Mouse (Mus musculus): ENCODE results near the gene Slc22a18. TPM values are rescaled to one million over a fixed set of nuclear protein-coding genes. Genes with fewer than 3 reads are reported as not detected.

Slc22a18 gene
- under 1 TPM in 1 of 2 experiments, not detected in 1; 0.78 TPM for total RNA-seq (2021)

DNA sequence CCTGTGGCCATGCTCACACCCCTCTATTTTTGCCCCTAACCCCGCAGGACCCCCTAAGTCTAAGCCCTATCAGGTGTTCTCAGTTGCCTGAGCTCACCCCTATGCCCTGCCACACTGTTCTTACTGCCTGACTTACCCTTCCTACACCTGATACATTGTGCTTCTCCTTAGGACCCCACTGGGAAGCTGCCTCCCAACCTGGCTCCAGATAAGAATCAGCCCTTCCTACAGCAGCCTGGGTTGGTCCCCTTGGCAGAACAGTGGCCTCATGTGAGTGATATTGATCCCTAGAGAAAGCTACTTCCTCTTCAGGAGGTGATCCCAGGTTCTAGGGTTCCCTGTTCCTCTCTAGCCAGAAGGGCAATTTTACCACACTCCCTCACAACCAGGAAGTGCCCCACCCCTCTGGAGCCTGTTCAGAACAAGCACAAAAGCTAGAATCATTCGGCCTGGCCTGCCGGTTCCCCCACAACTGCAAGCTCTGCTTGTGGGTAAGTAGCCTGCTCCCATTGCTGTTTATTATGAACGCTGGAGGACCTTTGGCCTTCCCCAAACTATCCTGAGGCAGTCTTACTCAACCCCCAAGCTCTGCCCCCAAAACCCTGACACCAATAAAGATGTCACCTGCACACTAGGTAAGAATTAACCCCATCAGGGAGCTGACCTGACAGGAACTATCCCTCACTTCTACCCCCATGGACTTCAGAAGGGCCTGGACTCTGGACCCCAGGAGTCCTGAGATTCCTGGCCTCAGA, at the start of gene Slc22a18:
Gene Slc22a18, plus strand, starts transcription at position 390 of the 755 bp plus-strand sequence.
- DNase-seq (ENCODE audit: low spot score in 2 of 2) = no peak
- intact Hi-C loops (cut with DNase I) = loop anchor here (10.0 kb wide), 1 partner anchor 579 kb away; no protein-coding TSS in a partner anchor

DNA sequence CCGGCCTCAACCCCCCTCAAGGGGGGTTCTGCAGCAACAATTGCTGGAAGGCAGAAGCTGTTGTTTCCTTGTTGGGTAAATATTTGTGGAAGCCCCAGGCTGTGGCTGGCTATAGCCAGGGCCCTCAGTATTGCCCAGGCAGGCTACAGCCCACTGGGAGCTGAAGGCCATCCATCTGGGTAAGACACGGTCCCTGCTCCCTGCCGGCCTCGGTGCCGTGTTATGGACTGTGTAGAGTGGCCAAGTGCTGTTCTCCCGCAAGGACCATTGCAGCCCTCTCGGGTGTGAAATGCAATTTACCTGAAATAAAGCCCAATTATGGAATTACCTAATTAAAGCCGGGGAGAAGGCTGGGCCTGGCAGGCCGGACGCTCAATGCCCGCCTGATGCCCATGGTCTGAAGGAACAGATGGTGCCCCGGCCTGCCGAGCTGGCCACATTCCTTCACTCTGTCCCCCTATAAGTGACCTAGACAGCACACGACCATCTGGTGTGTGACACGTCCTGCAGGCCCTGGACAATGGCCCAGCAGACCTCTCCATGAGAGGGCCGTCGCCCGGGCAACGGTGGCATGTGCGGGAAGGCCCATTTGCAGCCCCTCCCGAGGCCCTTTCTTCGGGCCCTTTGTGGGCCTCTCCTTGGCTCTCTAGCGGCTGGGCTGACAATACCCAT, 45.3 kb upstream of the Slc22a18 start:
- intact Hi-C loops (cut with DNase I) = no loop called here
- no peak for DNase-seq (ENCODE audit: low spot score in 2 of 2)

DNA sequence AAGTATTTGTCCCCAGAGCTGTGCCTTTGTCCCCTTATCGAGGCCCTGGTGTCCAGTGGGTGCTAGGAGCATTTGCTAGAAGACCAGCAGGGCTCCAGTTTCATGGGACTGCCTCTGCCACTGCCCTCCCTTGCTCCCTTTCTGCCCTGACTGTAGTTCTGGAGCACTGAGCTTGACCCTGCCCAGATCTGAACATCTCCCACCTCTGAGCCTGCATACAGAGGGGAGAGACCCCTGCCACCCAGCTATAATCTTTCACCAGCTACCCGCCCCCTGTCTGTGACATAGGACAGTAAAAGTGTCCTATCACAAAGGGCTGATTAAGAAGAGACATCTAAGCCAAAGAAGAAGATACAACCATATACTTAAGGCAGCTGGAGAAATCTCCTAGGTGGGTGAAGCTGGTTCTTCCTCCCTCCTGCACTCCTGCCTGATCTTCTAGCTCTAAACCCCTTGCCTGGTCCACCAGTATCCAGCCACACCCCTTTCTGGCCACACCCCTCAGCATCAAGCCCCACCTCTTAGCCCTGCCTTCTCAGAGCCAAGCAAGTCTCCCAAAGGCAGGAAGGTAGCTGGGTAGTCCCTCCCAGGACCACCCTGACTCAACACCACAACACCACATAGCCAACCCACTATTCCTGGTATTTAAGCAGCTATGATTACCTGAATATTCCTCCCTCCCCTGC, 44.6 kb upstream of the Slc22a18 start:
- DNase-seq (ENCODE audit: low spot score in 2 of 2) = no peak
- intact Hi-C loops (cut with DNase I) = no loop called here

- intact Hi-C loops (cut with DNase I) = no loop called here
- DNase-seq (ENCODE audit: low spot score in 2 of 2) = no peak
Observed at GRCm38 (mm10) chr7:143432631-143433030, 40.9 kb upstream of the Slc22a18 start.

DNA sequence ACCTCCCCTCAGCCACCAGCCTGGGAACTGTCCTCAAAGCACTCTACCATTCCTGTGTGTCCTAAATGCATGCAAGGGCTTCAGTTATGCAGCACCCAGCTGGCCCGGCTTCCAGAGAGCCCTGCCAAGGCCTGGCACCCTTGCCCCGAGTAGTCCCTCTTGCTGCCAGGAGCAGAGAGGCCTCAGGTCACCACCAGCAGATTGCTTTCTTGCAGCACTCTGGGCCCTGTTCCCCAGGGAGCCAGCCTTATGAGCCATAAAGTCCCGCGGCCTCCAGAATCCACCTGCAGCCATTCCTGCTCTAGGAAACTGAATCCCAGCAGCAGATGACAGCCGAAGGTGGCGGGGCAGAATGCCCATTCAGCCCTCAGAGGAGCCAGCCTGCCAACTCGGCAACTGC, 40.2 kb upstream of the Slc22a18 start:
- DNase-seq (ENCODE audit: low spot score in 2 of 2) = peak in 1 of 2 experiments; percentile 11
- intact Hi-C loops (cut with DNase I) = no loop called here

GRCm38 (mm10) chr7:143437231-143437893, 36.2 kb upstream of the Slc22a18 start:
- intact Hi-C loops (cut with DNase I) = no loop called here
- no peak for DNase-seq (ENCODE audit: low spot score in 2 of 2)

DNA sequence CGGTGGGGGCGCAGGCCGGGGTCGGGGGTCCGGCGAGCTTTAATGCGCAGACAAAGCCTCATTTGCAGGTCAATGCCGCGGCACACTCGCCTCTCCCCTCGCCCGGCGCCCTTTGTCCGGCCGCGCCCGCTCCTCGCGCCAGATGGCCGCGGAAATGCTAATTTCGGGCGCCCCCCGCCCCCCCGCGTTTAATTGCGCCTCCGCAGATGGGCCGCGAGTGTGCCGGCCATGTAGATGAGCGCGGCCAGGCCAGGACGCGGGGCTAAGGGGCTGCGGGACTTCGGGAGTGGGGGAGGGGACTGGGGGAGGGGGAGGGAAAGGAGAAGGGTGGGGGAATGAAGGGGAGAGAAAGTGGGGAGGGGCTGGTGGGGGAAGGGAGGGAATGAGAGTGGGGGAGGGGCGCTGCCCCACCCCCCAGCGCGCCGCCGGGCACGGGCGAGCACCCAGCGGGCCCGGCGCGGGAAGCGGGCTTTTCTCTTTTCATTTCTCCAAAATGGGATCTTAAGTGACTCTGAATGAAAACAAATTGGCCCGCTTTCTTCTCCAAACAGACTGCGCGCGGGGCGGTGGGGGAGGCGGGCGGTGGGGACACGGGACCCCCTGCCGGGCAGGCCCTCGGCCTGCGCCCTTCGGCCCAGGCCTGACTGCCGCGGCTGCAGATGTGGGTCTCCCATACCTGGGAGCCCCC, 35.5 kb upstream of the Slc22a18 start:
- intact Hi-C loops (cut with DNase I) = no loop called here
- no peak for DNase-seq (ENCODE audit: low spot score in 2 of 2)

DNA sequence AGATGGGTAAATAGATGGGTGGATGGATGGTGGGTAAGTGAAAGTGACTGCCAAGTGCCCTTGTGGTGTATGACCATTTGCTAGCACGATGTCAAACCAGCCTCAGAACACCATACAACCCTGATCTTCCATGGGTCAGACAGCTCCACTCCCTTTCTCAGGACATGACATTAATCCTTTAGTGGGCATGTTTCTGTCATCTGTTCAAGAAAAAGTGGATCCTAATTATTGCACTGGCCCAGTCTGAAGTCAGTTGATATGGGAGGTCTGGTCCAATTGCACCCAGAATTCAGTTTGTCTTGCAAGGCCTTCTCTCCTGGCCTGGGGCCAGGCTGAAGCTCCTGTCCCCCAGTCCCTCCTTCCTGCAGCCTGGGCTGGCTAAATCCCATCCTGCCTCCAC, 34.6 kb upstream of the Slc22a18 start:
- intact Hi-C loops (cut with DNase I) = no loop called here

DNA sequence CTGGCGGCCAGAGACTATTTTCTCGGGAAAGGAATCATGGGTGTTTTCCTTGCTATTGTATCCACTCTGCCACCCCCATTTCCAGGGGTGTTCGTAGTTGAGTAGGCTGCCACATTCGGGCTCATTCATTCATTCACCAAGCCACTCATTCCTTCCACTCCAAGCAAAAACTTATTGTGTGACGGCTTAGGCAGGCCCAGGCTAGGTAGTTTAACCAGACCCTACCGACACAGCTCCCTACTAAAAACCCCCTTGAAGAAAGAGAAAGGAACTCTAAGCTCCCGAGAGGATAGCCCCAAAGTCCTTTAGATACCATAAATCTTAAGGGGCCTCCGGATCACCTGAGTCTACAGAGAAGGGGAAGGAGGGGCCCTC, 29.0 kb upstream of the Slc22a18 start:
- DNase-seq (ENCODE audit: low spot score in 2 of 2) = no peak
- intact Hi-C loops (cut with DNase I) = no loop called here

More for the DNA sequence above, 34.6 kb upstream of the Slc22a18 start:
- DNase-seq (ENCODE audit: low spot score in 2 of 2) = no peak

GRCm38 (mm10) chr7:143444955-143445648, 28.4 kb upstream of the Slc22a18 start:
- intact Hi-C loops (cut with DNase I) = no loop called here
- DNase-seq (ENCODE audit: low spot score in 2 of 2) = no peak

- intact Hi-C loops (cut with DNase I) = no loop called here
- DNase-seq (ENCODE audit: low spot score in 2 of 2) = no peak
Observed at GRCm38 (mm10) chr7:143445651-143446460, 27.7 kb upstream of the Slc22a18 start.

- DNase-seq (ENCODE audit: low spot score in 2 of 2) = no peak
Observed at GRCm38 (mm10) chr7:143447130-143447529, 26.4 kb upstream of the Slc22a18 start.

GRCm38 (mm10) chr7:143458963-143459331, 14.6 kb upstream of the Slc22a18 start:
- no peak for DNase-seq (ENCODE audit: low spot score in 2 of 2)
- intact Hi-C loops (cut with DNase I) = no loop called here

More at GRCm38 (mm10) chr7:143447130-143447529, 26.4 kb upstream of the Slc22a18 start:
- intact Hi-C loops (cut with DNase I) = no loop called here

GRCm38 (mm10) chr7:143459332-143460211, 14.0 kb upstream of the Slc22a18 start:
- DNase-seq (ENCODE audit: low spot score in 2 of 2) = no peak
- intact Hi-C loops (cut with DNase I) = no loop called here

GRCm38 (mm10) chr7:143460217-143460834, 13.2 kb upstream of the Slc22a18 start:
- no peak for DNase-seq (ENCODE audit: low spot score in 2 of 2)
- intact Hi-C loops (cut with DNase I) = no loop called here

GRCm38 (mm10) chr7:143460874-143461273, 12.7 kb upstream of the Slc22a18 start, which contains the start of gene Cdkn1c:
TSS of gene Cdkn1c (minus strand) at chr7:143461050.
- intact Hi-C loops (cut with DNase I) = no loop called here
- peak; percentile 76 to 88 for DNase-seq (ENCODE audit: low spot score in 2 of 2)
